Mouse (Mus musculus): ENCODE measurements around the gene Hps5. TPM values are rescaled to one million over a fixed set of nuclear protein-coding genes. Genes with fewer than 3 reads are reported as not detected.
A peak's percentile ranks its signal among the peaks of the same experiment; 100 is the strongest.
"Not testable (repeated sequence)": the region's sequence is repeated elsewhere in the genome, so short reads cannot be mapped to it uniquely, and the experiment has no call there.

The Hps5 gene
- total and polyA plus RNA-seq, 2 experiments: 9.0 to 11.8 TPM

GRCm38 (mm10) chr7:46836357-46836756, 40.5 kb upstream of the Hps5 start:
- peaks cover 26% of the 10 kb centered on the region for H3K4me1 ChIP-seq (ENCODE audit: control insufficient read depth, insufficient read depth, low read length)
- no peak overlapping the region for H3K4me3 ChIP-seq (ENCODE audit: insufficient read depth, low read depth, low read length)
- H3K9ac ChIP-seq (ENCODE audit: low read depth, low read length): no peak overlapping the region
- H3K27ac ChIP-seq (replicated peaks; ENCODE audit: insufficient read depth, low read depth, low read length): no peak overlapping the region
- no peaks in the 10 kb centered on the region for H3K79me2 ChIP-seq (ENCODE audit: control insufficient read depth, insufficient read depth, low read length)
- no peak for DNase-seq (ENCODE audit: extremely low read depth, low read depth, low spot score)
- no peaks in the 10 kb centered on the region for H3K27me3 ChIP-seq (ENCODE audit: control insufficient read depth, insufficient read depth, low read length)
- WGBS: 89% methylated on average over 5 of the region's 5 CpGs
- no peaks in the 10 kb centered on the region for H3K36me3 ChIP-seq (ENCODE audit: control insufficient read depth, insufficient read depth, low read length)
- no peak for TF ChIP-seq POLR2A (IDR thresholded peaks at IDR 0.05; ENCODE audit: extremely low read depth, insufficient read depth, low read length)
- TF ChIP-seq CTCF (IDR thresholded peaks at IDR 0.05; ENCODE audit: low read depth, low read length): no peak

GRCm38 (mm10) chr7:46834994-46835610, 39.2 kb upstream of the Hps5 start:
- Histone ChIP-seq H3K9ac (ENCODE audit: low read depth, low read length) (no peak overlapping the region), H3K4me3 (ENCODE audit: insufficient read depth, low read depth, low read length) (no peak overlapping the region), H3K27me3 (ENCODE audit: control insufficient read depth, insufficient read depth, low read length) (no peaks in the 10 kb centered on the region), H3K27ac (replicated peaks; ENCODE audit: insufficient read depth, low read depth, low read length) (no peak overlapping the region), H3K79me2 (ENCODE audit: control insufficient read depth, insufficient read depth, low read length) (no peaks in the 10 kb centered on the region), H3K36me3 (ENCODE audit: control insufficient read depth, insufficient read depth, low read length) (no peaks in the 10 kb centered on the region), H3K4me1 (ENCODE audit: control insufficient read depth, insufficient read depth, low read length) (peaks cover 28% of the 10 kb centered on the region)
- no peak for TF ChIP-seq CTCF (IDR thresholded peaks at IDR 0.05; ENCODE audit: low read depth, low read length)
- no peak for DNase-seq (ENCODE audit: extremely low read depth, low read depth, low spot score)
- WGBS: 76% methylated on average over 13 of the region's 14 CpGs

- 46% methylated on average over 7 of the region's 7 CpGs for WGBS
- Histone ChIP-seq H3K9ac (ENCODE audit: low read depth, low read length) (no peak overlapping the region), H3K79me2 (ENCODE audit: control insufficient read depth, insufficient read depth, low read length) (no peaks in the 10 kb centered on the region), H3K27me3 (ENCODE audit: control insufficient read depth, insufficient read depth, low read length) (no peaks in the 10 kb centered on the region), H3K36me3 (ENCODE audit: control insufficient read depth, insufficient read depth, low read length) (no peaks in the 10 kb centered on the region), H3K27ac (replicated peaks; ENCODE audit: insufficient read depth, low read depth, low read length) (peak overlapping the region; percentile 68), H3K4me3 (ENCODE audit: insufficient read depth, low read depth, low read length) (no peak overlapping the region), H3K4me1 (ENCODE audit: control insufficient read depth, insufficient read depth, low read length) (peaks cover 26% of the 10 kb centered on the region)
- no peak for DNase-seq (ENCODE audit: extremely low read depth, low read depth, low spot score)
- TF ChIP-seq CTCF (IDR thresholded peaks at IDR 0.05; ENCODE audit: low read depth, low read length): no peak
- no peak for TF ChIP-seq POLR2A (IDR thresholded peaks at IDR 0.05; ENCODE audit: extremely low read depth, insufficient read depth, low read length)
These were observed 37.9 kb upstream of the Hps5 start for GRCm38 (mm10) chr7:46833670-46834255.

- WGBS: 2% methylated on average over 6 of the region's 6 CpGs
- Histone ChIP-seq H3K36me3 (ENCODE audit: control insufficient read depth, insufficient read depth, low read length) (no peaks in the 10 kb centered on the region), H3K27me3 (ENCODE audit: control insufficient read depth, insufficient read depth, low read length) (no peaks in the 10 kb centered on the region), H3K79me2 (ENCODE audit: control insufficient read depth, insufficient read depth, low read length) (no peaks in the 10 kb centered on the region), H3K4me1 (ENCODE audit: control insufficient read depth, insufficient read depth, low read length) (peaks cover 24% of the 10 kb centered on the region), H3K4me3 (ENCODE audit: insufficient read depth, low read depth, low read length) (no peak overlapping the region), H3K9ac (ENCODE audit: low read depth, low read length) (no peak overlapping the region), H3K27ac (replicated peaks; ENCODE audit: insufficient read depth, low read depth, low read length) (peak overlapping the region; percentile 68)
- DNase-seq (ENCODE audit: extremely low read depth, low read depth, low spot score): peak; percentile 97
- TF ChIP-seq CTCF (IDR thresholded peaks at IDR 0.05; ENCODE audit: low read depth, low read length) (no peak), POLR2A (IDR thresholded peaks at IDR 0.05; ENCODE audit: extremely low read depth, insufficient read depth, low read length) (no peak)
These were observed 37.4 kb upstream of the Hps5 start for GRCm38 (mm10) chr7:46833266-46833665.

- H3K36me3 ChIP-seq (ENCODE audit: control insufficient read depth, insufficient read depth, low read length); H3K27me3 ChIP-seq (ENCODE audit: control insufficient read depth, insufficient read depth, low read length); H3K27ac ChIP-seq (replicated peaks; ENCODE audit: insufficient read depth, low read depth, low read length); DNase-seq (ENCODE audit: extremely low read depth, low read depth, low spot score); H3K9ac ChIP-seq (ENCODE audit: low read depth, low read length); H3K79me2 ChIP-seq (ENCODE audit: control insufficient read depth, insufficient read depth, low read length); H3K4me3 ChIP-seq (ENCODE audit: insufficient read depth, low read depth, low read length): not testable (repeated sequence)
- peaks cover 31% of the 10 kb centered on the region for H3K4me1 ChIP-seq (ENCODE audit: control insufficient read depth, insufficient read depth, low read length)
- WGBS: 90% methylated on average over 11 of the region's 11 CpGs
These were observed 36.4 kb upstream of the Hps5 start for GRCm38 (mm10) chr7:46832112-46832810.

GRCm38 (mm10) chr7:46831693-46832092, 35.8 kb upstream of the Hps5 start:
- Histone ChIP-seq H3K27me3 (ENCODE audit: control insufficient read depth, insufficient read depth, low read length) (no peaks in the 10 kb centered on the region), H3K9ac (ENCODE audit: low read depth, low read length) (no peak overlapping the region), H3K27ac (replicated peaks; ENCODE audit: insufficient read depth, low read depth, low read length) (peak overlapping the region; percentile 54), H3K36me3 (ENCODE audit: control insufficient read depth, insufficient read depth, low read length) (no peaks in the 10 kb centered on the region), H3K4me3 (ENCODE audit: insufficient read depth, low read depth, low read length) (no peak overlapping the region), H3K79me2 (ENCODE audit: control insufficient read depth, insufficient read depth, low read length) (no peaks in the 10 kb centered on the region), H3K4me1 (ENCODE audit: control insufficient read depth, insufficient read depth, low read length) (peaks cover 34% of the 10 kb centered on the region)
- TF ChIP-seq POLR2A (IDR thresholded peaks at IDR 0.05; ENCODE audit: extremely low read depth, insufficient read depth, low read length): no peak
- TF ChIP-seq CTCF (IDR thresholded peaks at IDR 0.05; ENCODE audit: low read depth, low read length): no peak
- WGBS: 77% methylated on average over 8 of the region's 8 CpGs
- no peak for DNase-seq (ENCODE audit: extremely low read depth, low read depth, low spot score)
